Mouse (Mus musculus) spleen, adult 12 weeks (tissue): Measurements from ENCODE around the gene C8g.
A peak's percentile ranks its signal among the peaks of the same experiment; 100 is the strongest.

ENCODE experiments used
- DNase-seq: peaks from one replicate; pipeline ENCODE4 v3.0.0; 2022; ENCODE audit warnings: low spot score

The C8g gene

DNA sequence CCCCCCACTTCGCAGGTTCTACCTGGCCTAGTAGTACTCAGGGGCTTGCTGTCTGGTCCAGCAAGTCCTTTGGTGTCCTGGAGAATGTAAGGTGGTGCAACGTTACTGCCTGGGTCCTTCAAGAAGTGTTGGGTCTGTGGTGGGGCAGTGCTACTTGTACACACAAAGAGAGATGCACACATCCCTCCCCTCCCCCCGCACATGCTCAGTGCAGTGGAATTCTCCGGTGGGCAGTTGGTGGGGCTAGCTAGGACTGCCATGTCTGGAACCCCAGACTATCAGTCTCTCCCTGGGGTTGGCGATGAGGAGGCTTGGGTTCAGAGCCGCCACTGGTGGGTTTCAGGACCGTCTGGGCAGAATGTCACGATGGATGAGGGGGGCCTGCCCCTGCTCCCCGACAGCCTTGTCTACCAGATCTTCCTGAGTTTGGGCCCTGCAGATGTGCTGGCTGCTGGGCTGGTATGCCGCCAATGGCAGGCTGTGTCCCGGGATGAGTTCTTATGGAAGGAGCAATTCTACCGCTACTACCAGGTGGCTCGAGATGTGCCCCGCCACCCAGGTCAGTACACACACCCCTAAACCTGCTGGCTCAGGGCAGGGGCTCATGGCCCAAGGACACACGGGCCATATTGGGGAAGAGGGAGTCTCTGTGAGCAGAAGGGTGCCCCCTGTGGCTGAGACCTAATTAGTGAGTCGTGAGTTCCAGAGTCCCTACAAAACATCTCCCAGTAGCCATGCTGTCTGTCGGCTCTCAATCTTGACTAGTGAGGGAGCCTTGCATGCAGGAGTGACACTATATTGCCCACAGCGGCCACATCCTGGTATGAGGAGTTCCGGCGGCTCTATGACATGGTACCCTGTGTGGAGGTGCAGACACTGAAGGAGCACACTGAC, at the start of gene C8g:
C8g (minus strand) TSS at position 127 of the 894 bp plus-strand sequence.
- no peak for DNase-seq

- peak; percentile 27 for DNase-seq
These were observed 49.7 kb upstream of the C8g start for GRCm38 (mm10) chr2:25551186-25551585.

GRCm38 (mm10) chr2:25549021-25549991, 47.8 kb upstream of the C8g start:
- DNase-seq, result peak; percentile 17

- DNase-seq, result peak; percentile 96
These were observed 45.4 kb upstream of the C8g start, which contains the start of gene Traf2 for GRCm38 (mm10) chr2:25546811-25547491. Gene Traf2, minus strand, starts transcription at chr2:25546940.

- DNase-seq, result peak; percentile 11
These were observed 44.7 kb upstream of the C8g start for GRCm38 (mm10) chr2:25545996-25546810.

GRCm38 (mm10) chr2:25541644-25542367, 40.3 kb upstream of the C8g start:
- DNase-seq, result no peak

DNA sequence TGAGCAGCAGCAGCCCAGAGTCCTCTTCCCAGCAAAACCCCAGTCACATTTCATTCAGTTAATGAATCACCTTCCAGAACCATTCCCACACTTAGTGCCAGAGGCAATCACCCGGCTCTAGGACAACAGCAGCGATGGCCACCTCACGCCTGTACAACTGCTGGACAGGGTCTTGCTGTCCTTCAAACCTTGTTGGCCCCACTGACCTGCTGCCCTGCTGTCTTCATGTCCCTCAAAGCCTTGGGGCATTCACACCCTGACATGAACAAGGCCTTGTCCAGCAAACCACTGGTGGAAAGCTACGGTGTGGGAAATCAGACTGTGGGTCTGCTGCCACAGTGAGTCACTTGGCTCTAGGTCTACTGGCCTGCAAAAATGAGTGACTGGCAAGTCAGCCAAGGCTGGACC, 39.0 kb upstream of the C8g start:
- DNase-seq, result no peak

GRCm38 (mm10) chr2:25536531-25536930, 35.0 kb upstream of the C8g start:
- DNase-seq, result no peak

- no peak for DNase-seq
These were observed 33.3 kb upstream of the C8g start for GRCm38 (mm10) chr2:25534866-25535182.

GRCm38 (mm10) chr2:25534178-25534865, 32.8 kb upstream of the C8g start:
- DNase-seq, result peak; percentile 45

DNA sequence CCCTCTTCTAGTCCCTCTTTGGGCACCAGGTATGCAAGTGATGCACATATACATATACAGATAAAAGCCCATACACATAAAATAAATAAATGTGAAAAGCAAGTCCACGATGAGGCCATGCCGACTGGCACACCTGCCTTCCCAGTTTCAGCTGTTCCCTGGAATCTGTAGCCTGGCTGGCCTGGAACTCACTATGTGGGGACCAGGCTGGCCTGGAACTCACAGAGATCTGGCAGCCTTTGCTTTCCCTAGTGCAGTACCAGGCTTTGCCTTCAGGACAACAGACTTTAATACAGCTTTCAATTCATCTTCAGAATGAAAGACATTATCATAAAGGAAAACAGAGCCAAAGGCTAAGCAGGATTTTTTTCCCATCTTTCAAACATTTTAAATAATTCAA, 32.2 kb upstream of the C8g start:
- DNase-seq, result no peak

DNA sequence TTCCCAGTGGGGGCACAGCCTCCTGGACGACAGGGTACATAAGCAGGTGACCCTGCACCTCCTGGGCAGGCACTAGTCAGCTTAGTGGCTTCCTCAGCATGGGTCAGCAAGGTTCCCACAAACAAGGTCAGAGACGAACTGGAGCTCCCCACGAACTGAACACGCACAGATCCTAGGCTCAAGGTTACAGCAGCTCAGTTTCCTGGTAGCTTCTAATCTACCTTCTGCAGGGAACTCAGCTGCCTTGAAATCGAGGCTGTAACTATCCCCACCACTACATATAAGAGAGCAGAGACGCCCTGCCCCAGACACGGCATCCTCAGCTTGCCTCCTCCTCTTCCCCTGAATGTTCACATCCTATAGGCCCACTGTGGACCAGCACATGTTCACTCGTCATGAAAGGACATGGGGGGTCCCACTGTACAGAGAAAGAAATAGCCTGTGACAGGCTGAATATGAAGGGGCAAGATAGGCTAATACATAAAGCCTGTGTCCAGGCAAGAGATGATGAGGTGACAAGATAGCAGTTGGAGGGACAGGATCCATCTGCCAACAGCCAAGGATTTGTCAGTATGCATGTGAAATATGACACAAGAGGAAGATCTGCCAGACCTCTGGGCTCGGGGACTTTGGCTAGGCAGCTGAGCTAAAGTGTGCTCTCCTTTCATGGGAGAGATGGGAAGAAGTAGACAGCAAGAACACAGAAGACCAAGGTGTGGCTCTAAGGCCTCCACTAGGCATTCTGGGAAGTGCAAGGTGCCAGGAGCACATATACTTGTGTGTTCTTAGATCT, 25.2 kb upstream of the C8g start:
- DNase-seq, result no peak

GRCm38 (mm10) chr2:25509912-25510311, 8.4 kb upstream of the C8g start:
- no peak for DNase-seq

GRCm38 (mm10) chr2:25506964-25507363, 5.4 kb upstream of the C8g start:
- DNase-seq, result no peak

DNA sequence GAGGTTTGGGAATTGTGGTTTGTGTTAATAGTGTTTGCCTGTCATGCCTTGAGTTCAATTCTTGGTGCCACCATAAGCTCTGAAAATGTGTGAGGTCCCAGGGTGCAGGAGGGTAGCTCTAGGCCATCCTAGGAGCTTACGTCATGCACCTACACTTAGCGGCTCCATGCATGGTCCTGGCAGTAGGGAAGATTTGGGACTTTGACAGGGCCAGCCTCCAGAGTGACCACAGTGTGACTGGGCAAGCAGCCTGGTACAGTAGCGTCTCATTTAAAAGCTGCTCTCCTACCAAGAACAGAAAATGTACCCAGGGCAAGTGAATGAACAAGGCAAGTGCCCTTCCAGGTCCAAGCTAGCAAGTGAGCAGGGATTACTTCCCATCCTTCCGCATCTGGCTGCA, 4.3 kb upstream of the C8g start:
- DNase-seq, result no peak

- no peak for DNase-seq
These were observed 3.5 kb upstream of the C8g start for GRCm38 (mm10) chr2:25505000-25505399.

DNA sequence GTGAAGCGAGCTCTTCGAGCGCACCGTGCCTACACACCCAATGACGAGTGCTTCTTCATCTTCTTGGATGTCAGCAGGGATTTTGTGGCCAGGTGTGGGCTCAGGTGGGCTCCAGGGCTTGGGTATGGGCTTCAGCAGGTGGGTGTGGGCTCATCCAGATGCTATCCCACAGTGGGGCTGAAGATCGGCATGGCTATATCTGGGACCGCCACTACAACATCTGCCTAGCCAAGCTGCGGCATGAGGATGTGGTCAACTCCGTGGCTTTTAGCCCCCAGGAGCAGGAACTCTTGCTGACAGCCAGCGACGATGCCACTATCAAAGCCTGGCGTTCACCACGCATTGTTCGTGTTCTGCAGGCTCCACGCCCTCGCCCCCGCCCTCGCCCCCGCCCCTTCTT, 3.0 kb upstream of the C8g start:
- DNase-seq, result no peak

GRCm38 (mm10) chr2:25502726-25503125, 1.2 kb upstream of the C8g start:
- no peak for DNase-seq
